Mouse (Mus musculus) lung, postnatal 0 days (tissue): ENCODE measurements around the gene Hpse2.

Experiments used
- CTCF ChIP-seq: IDR thresholded peaks from 2 replicates; pipeline ENCODE4 v1.5.1; 2016; ENCODE audit warnings: antibody characterized with exemption, mild to moderate bottlenecking
- EP300 ChIP-seq: IDR thresholded peaks from 2 replicates; pipeline ENCODE4 v1.6.1; 2016; ENCODE audit warnings: antibody characterized with exemption, mild to moderate bottlenecking, control low read depth

- no peak for TF ChIP-seq CTCF
- no peak for TF ChIP-seq EP300
These were observed 1.9 kb downstream of the Hpse2 start for GRCm38 (mm10) chr19:43386041-43386952.
